Mouse (Mus musculus): Measurements from ENCODE around the gene Bdkrb1. TPM values are rescaled to one million over a fixed set of nuclear protein-coding genes. Genes with fewer than 3 reads are reported as not detected.

The Bdkrb1 gene
- polyA plus RNA-seq, 1 experiment from 2014 or later: not detected

GRCm38 (mm10) chr12:105572622-105573021, 30.3 kb upstream of the Bdkrb1 start:
- WGBS (ENCODE audit: insufficient replicate concordance): 72% methylated on average over 2 of the region's 2 CpGs
- H3K27me3 ChIP-seq: no peaks in the 10 kb centered on the region
- ATAC-seq (ENCODE audit: insufficient read depth): no peak
- no peak overlapping the region for H3K4me2 ChIP-seq
- H3K4me1 ChIP-seq (replicated peaks): no peaks in the 10 kb centered on the region
- H3K4me3 ChIP-seq (replicated peaks): no peak overlapping the region
- H3K9me3 ChIP-seq (replicated peaks): no peaks in the 10 kb centered on the region
- H3K36me3 ChIP-seq (replicated peaks): no peaks in the 10 kb centered on the region
- H3K9ac ChIP-seq: no peak overlapping the region
- H3K27ac ChIP-seq (replicated peaks): no peak overlapping the region

- no peak for ATAC-seq (ENCODE audit: insufficient read depth)
- 72% methylated on average over 4 of the region's 4 CpGs for WGBS (ENCODE audit: insufficient replicate concordance)
- H3K4me1 ChIP-seq (replicated peaks): no peaks in the 10 kb centered on the region
- no peak overlapping the region for H3K9ac ChIP-seq
- H3K36me3 ChIP-seq (replicated peaks): no peaks in the 10 kb centered on the region
- H3K9me3 ChIP-seq (replicated peaks): no peaks in the 10 kb centered on the region
- H3K4me3 ChIP-seq (replicated peaks): no peak overlapping the region
- no peaks in the 10 kb centered on the region for H3K27me3 ChIP-seq
- no peak overlapping the region for H3K4me2 ChIP-seq
- H3K27ac ChIP-seq (replicated peaks): no peak overlapping the region
Measured at GRCm38 (mm10) chr12:105574356-105574755, 28.5 kb upstream of the Bdkrb1 start.

- H3K9me3 ChIP-seq (replicated peaks): no peaks in the 10 kb centered on the region
- no peak overlapping the region for H3K9ac ChIP-seq
- no peak overlapping the region for H3K27ac ChIP-seq (replicated peaks)
- H3K4me2 ChIP-seq: no peak overlapping the region
- WGBS (ENCODE audit: insufficient replicate concordance): 56% methylated on average over 17 of the region's 17 CpGs
- H3K27me3 ChIP-seq: 0 out of 2 replicates have a peak, but pooled peaks cover 12% of the 10 kb centered on the region
- peaks cover 11% of the 10 kb centered on the region for H3K4me1 ChIP-seq (replicated peaks)
- no peak overlapping the region for H3K4me3 ChIP-seq (replicated peaks)
- no peaks in the 10 kb centered on the region for H3K36me3 ChIP-seq (replicated peaks)
- ATAC-seq (ENCODE audit: insufficient read depth): no peak
Measured at GRCm38 (mm10) chr12:105580490-105580889, 22.4 kb upstream of the Bdkrb1 start.

GRCm38 (mm10) chr12:105582486-105582885, 20.4 kb upstream of the Bdkrb1 start:
- 63% methylated on average over 9 of the region's 9 CpGs for WGBS (ENCODE audit: insufficient replicate concordance)

GRCm38 (mm10) chr12:105583484-105583883, 19.4 kb upstream of the Bdkrb1 start:
- Histone ChIP-seq H3K4me2 (no peak overlapping the region), H3K9ac (no peak overlapping the region), H3K4me1 (replicated peaks) (peaks cover 11% of the 10 kb centered on the region), H3K9me3 (replicated peaks) (no peaks in the 10 kb centered on the region), H3K27me3 (peaks cover 12% of the 10 kb centered on the region; the same call in 1 of the 2 replicates), H3K36me3 (replicated peaks) (no peaks in the 10 kb centered on the region), H3K27ac (replicated peaks) (no peak overlapping the region), H3K4me3 (replicated peaks) (no peak overlapping the region)
- ATAC-seq (ENCODE audit: insufficient read depth): peak; percentile 67
- WGBS (ENCODE audit: insufficient replicate concordance): 15% methylated on average over 2 of the region's 2 CpGs

More at GRCm38 (mm10) chr12:105582486-105582885, 20.4 kb upstream of the Bdkrb1 start:
- peaks cover 12% of the 10 kb centered on the region; the same call in 1 of the 2 replicates for H3K27me3 ChIP-seq
- H3K9me3 ChIP-seq (replicated peaks): no peaks in the 10 kb centered on the region
- H3K4me2 ChIP-seq: no peak overlapping the region
- no peak overlapping the region for H3K4me3 ChIP-seq (replicated peaks)
- no peak overlapping the region for H3K9ac ChIP-seq
- H3K4me1 ChIP-seq (replicated peaks): peaks cover 11% of the 10 kb centered on the region
- no peak overlapping the region for H3K27ac ChIP-seq (replicated peaks)
- no peak for ATAC-seq (ENCODE audit: insufficient read depth)
- H3K36me3 ChIP-seq (replicated peaks): no peaks in the 10 kb centered on the region

- 0 out of 2 replicates have a peak, but pooled peaks have one; percentile 28 for ATAC-seq (ENCODE audit: insufficient read depth)
- Histone ChIP-seq H3K4me2 (no peak overlapping the region), H3K9me3 (replicated peaks) (no peaks in the 10 kb centered on the region)
Measured at GRCm38 (mm10) chr12:105584851-105585250, 18.0 kb upstream of the Bdkrb1 start.

GRCm38 (mm10) chr12:105587526-105587925, 15.4 kb upstream of the Bdkrb1 start:
- ATAC-seq (ENCODE audit: insufficient read depth): no peak
- no peak overlapping the region for H3K4me3 ChIP-seq (replicated peaks)
- no peak overlapping the region for H3K27ac ChIP-seq (replicated peaks)
- H3K4me1 ChIP-seq (replicated peaks): peaks cover 11% of the 10 kb centered on the region
- WGBS (ENCODE audit: insufficient replicate concordance): 64% methylated on average over 8 of the region's 8 CpGs
- no peak overlapping the region for H3K4me2 ChIP-seq
- no peaks in the 10 kb centered on the region; the same call in 1 of the 2 replicates for H3K27me3 ChIP-seq
- no peaks in the 10 kb centered on the region for H3K9me3 ChIP-seq (replicated peaks)
- H3K9ac ChIP-seq: no peak overlapping the region
- H3K36me3 ChIP-seq (replicated peaks): no peaks in the 10 kb centered on the region

More at GRCm38 (mm10) chr12:105584851-105585250, 18.0 kb upstream of the Bdkrb1 start:
- WGBS (ENCODE audit: insufficient replicate concordance): 13% methylated on average over 12 of the region's 12 CpGs
- Histone ChIP-seq H3K36me3 (replicated peaks) (no peaks in the 10 kb centered on the region), H3K9ac (no peak overlapping the region), H3K4me3 (replicated peaks) (no peak overlapping the region), H3K27me3 (peaks cover 12% of the 10 kb centered on the region; the same call in 1 of the 2 replicates), H3K4me1 (replicated peaks) (peaks cover 11% of the 10 kb centered on the region), H3K27ac (replicated peaks) (no peak overlapping the region)

GRCm38 (mm10) chr12:105590786-105591185, 12.1 kb upstream of the Bdkrb1 start:
- Histone ChIP-seq H3K9me3 (replicated peaks) (no peaks in the 10 kb centered on the region), H3K27me3 (no peaks in the 10 kb centered on the region; the same call in 1 of the 2 replicates), H3K36me3 (replicated peaks) (no peaks in the 10 kb centered on the region), H3K4me3 (replicated peaks) (no peak overlapping the region), H3K4me1 (replicated peaks) (no peaks in the 10 kb centered on the region), H3K27ac (replicated peaks) (no peak overlapping the region), H3K9ac (no peak overlapping the region), H3K4me2 (no peak overlapping the region)
- no peak for ATAC-seq (ENCODE audit: insufficient read depth)
- 67% methylated on average over 7 of the region's 7 CpGs for WGBS (ENCODE audit: insufficient replicate concordance)

GRCm38 (mm10) chr12:105592361-105592761, 10.5 kb upstream of the Bdkrb1 start:
- ATAC-seq (ENCODE audit: insufficient read depth): no peak
- H3K4me3 ChIP-seq (replicated peaks): no peak overlapping the region
- H3K4me2 ChIP-seq: no peak overlapping the region
- H3K9ac ChIP-seq: no peak overlapping the region
- no peaks in the 10 kb centered on the region for H3K9me3 ChIP-seq (replicated peaks)
- 85% methylated on average over 23 of the region's 23 CpGs for WGBS (ENCODE audit: insufficient replicate concordance)
- H3K27me3 ChIP-seq: no peaks in the 10 kb centered on the region
- H3K4me1 ChIP-seq (replicated peaks): no peaks in the 10 kb centered on the region
- no peak overlapping the region for H3K27ac ChIP-seq (replicated peaks)
- H3K36me3 ChIP-seq (replicated peaks): no peaks in the 10 kb centered on the region

GRCm38 (mm10) chr12:105593471-105593870, 9.4 kb upstream of the Bdkrb1 start:
- H3K4me3 ChIP-seq (replicated peaks): no peak overlapping the region
- no peak overlapping the region for H3K27ac ChIP-seq (replicated peaks)
- no peak overlapping the region for H3K9ac ChIP-seq
- no peaks in the 10 kb centered on the region for H3K4me1 ChIP-seq (replicated peaks)
- ATAC-seq (ENCODE audit: insufficient read depth): no peak
- WGBS (ENCODE audit: insufficient replicate concordance): 58% methylated on average over 4 of the region's 4 CpGs
- no peaks in the 10 kb centered on the region for H3K27me3 ChIP-seq
- no peak overlapping the region for H3K4me2 ChIP-seq
- H3K36me3 ChIP-seq (replicated peaks): no peaks in the 10 kb centered on the region
- no peaks in the 10 kb centered on the region for H3K9me3 ChIP-seq (replicated peaks)

- Histone ChIP-seq H3K27ac (replicated peaks) (no peak overlapping the region), H3K9ac (no peak overlapping the region), H3K4me1 (replicated peaks) (no peaks in the 10 kb centered on the region), H3K4me2 (no peak overlapping the region), H3K4me3 (replicated peaks) (no peak overlapping the region), H3K9me3 (replicated peaks) (no peaks in the 10 kb centered on the region), H3K27me3 (no peaks in the 10 kb centered on the region), H3K36me3 (replicated peaks) (no peaks in the 10 kb centered on the region)
- 69% methylated on average over 8 of the region's 8 CpGs for WGBS (ENCODE audit: insufficient replicate concordance)
- ATAC-seq (ENCODE audit: insufficient read depth): no peak
Measured at GRCm38 (mm10) chr12:105597135-105597534, 5.8 kb upstream of the Bdkrb1 start.

GRCm38 (mm10) chr12:105598503-105598902, 4.4 kb upstream of the Bdkrb1 start:
- ATAC-seq (ENCODE audit: insufficient read depth): no peak
- Histone ChIP-seq H3K4me3 (replicated peaks) (no peak overlapping the region), H3K9me3 (replicated peaks) (no peaks in the 10 kb centered on the region), H3K27ac (replicated peaks) (no peak overlapping the region), H3K9ac (no peak overlapping the region), H3K4me1 (replicated peaks) (no peaks in the 10 kb centered on the region), H3K36me3 (replicated peaks) (no peaks in the 10 kb centered on the region), H3K27me3 (no peaks in the 10 kb centered on the region), H3K4me2 (no peak overlapping the region)
- WGBS (ENCODE audit: insufficient replicate concordance): 48% methylated on average over 10 of the region's 10 CpGs

Measured in liver, embryonic 15.5 days (tissue).